Mouse (Mus musculus): Measurements from ENCODE around the gene Traf5. TPM values are rescaled to one million over a fixed set of nuclear protein-coding genes. Genes with fewer than 3 reads are reported as not detected.
A peak's percentile ranks its signal among the peaks of the same experiment; 100 is the strongest.

The Traf5 gene
- total and polyA plus RNA-seq, 2 experiments from 2014 or later, result 1.5 to 2.0 TPM

- Histone ChIP-seq H3K9me3 (ENCODE audit: low read length) (no peaks in the 10 kb centered on the region), H3K4me2 (ENCODE audit: low read depth) (no peak overlapping the region), H3K36me3 (ENCODE audit: insufficient read depth) (no peaks in the 10 kb centered on the region), H3K27me3 (ENCODE audit: insufficient read depth, low read length) (no peaks in the 10 kb centered on the region), H3K4me3 (ENCODE audit: low read depth, low read length) (no peak overlapping the region), H3K4me1 (ENCODE audit: insufficient read depth) (no peaks in the 10 kb centered on the region), H3K9ac (no peak overlapping the region), H3K27ac (ENCODE audit: low read depth, low read length) (no peak overlapping the region)
- DNase-seq, result no peak
- no peak for TF ChIP-seq CTCF (IDR thresholded peaks at IDR 0.05; ENCODE audit: low read depth)
- WGBS, result 53% methylated on average over 13 of the region's 13 CpGs
- no peak for ATAC-seq
Measured at GRCm38 (mm10) chr1:191974509-191975405, 117.6 kb downstream of the Traf5 start.

- Histone ChIP-seq H3K4me2 (ENCODE audit: low read depth) (no peak overlapping the region), H3K36me3 (ENCODE audit: insufficient read depth) (no peaks in the 10 kb centered on the region), H3K27me3 (ENCODE audit: insufficient read depth, low read length) (no peaks in the 10 kb centered on the region), H3K9ac (no peak overlapping the region), H3K4me3 (ENCODE audit: low read depth, low read length) (no peak overlapping the region), H3K27ac (ENCODE audit: low read depth, low read length) (no peak overlapping the region), H3K9me3 (ENCODE audit: low read length) (no peaks in the 10 kb centered on the region), H3K4me1 (ENCODE audit: insufficient read depth) (no peaks in the 10 kb centered on the region)
- no peak for TF ChIP-seq CTCF (IDR thresholded peaks at IDR 0.05; ENCODE audit: low read depth)
- ATAC-seq, result no peak
- DNase-seq, result no peak
- WGBS, result 50% methylated on average over 5 of the region's 5 CpGs
Measured at GRCm38 (mm10) chr1:191969939-191970338, 122.4 kb downstream of the Traf5 start.

GRCm38 (mm10) chr1:191964773-191965481 is 127.4 kb downstream of the Traf5 start:
- DNase-seq, result peak; percentile 90
- Histone ChIP-seq H3K9ac (no peak overlapping the region), H3K9me3 (ENCODE audit: low read length) (no peaks in the 10 kb centered on the region), H3K4me3 (ENCODE audit: low read depth, low read length) (no peak overlapping the region), H3K4me2 (ENCODE audit: low read depth) (no peak overlapping the region), H3K36me3 (ENCODE audit: insufficient read depth) (no peaks in the 10 kb centered on the region), H3K27ac (ENCODE audit: low read depth, low read length) (no peak overlapping the region), H3K27me3 (ENCODE audit: insufficient read depth, low read length) (no peaks in the 10 kb centered on the region), H3K4me1 (ENCODE audit: insufficient read depth) (no peaks in the 10 kb centered on the region)
- ATAC-seq, result peak; percentile 76; the same call in 1 of the 2 replicates
- peak; percentile 94 for TF ChIP-seq CTCF (IDR thresholded peaks at IDR 0.05; ENCODE audit: low read depth)
- WGBS, result 16% methylated on average over 13 of the region's 13 CpGs

- Histone ChIP-seq H3K9me3 (ENCODE audit: low read length) (no peaks in the 10 kb centered on the region), H3K36me3 (ENCODE audit: insufficient read depth) (no peaks in the 10 kb centered on the region), H3K27ac (ENCODE audit: low read depth, low read length) (no peak overlapping the region), H3K4me3 (ENCODE audit: low read depth, low read length) (no peak overlapping the region), H3K4me1 (ENCODE audit: insufficient read depth) (no peaks in the 10 kb centered on the region), H3K4me2 (ENCODE audit: low read depth) (no peak overlapping the region), H3K9ac (no peak overlapping the region), H3K27me3 (ENCODE audit: insufficient read depth, low read length) (no peaks in the 10 kb centered on the region)
- WGBS, result 26% methylated on average over 8 of the region's 8 CpGs
- DNase-seq, result peak; percentile 62
- ATAC-seq, result peak; percentile 78
- TF ChIP-seq CTCF (IDR thresholded peaks at IDR 0.05; ENCODE audit: low read depth), result peak; percentile 80
Measured at GRCm38 (mm10) chr1:191963948-191964772, 128.2 kb downstream of the Traf5 start.

GRCm38 (mm10) chr1:191963413-191963812 is 128.9 kb downstream of the Traf5 start:
- Histone ChIP-seq H3K27me3 (ENCODE audit: insufficient read depth, low read length) (no peaks in the 10 kb centered on the region), H3K4me2 (ENCODE audit: low read depth) (no peak overlapping the region), H3K36me3 (ENCODE audit: insufficient read depth) (no peaks in the 10 kb centered on the region), H3K27ac (ENCODE audit: low read depth, low read length) (no peak overlapping the region), H3K9me3 (ENCODE audit: low read length) (no peaks in the 10 kb centered on the region), H3K4me1 (ENCODE audit: insufficient read depth) (no peaks in the 10 kb centered on the region), H3K4me3 (ENCODE audit: low read depth, low read length) (no peak overlapping the region), H3K9ac (no peak overlapping the region)
- DNase-seq, result no peak
- 72% methylated on average over 3 of the region's 3 CpGs for WGBS
- no peak for TF ChIP-seq CTCF (IDR thresholded peaks at IDR 0.05; ENCODE audit: low read depth)
- ATAC-seq, result no peak

GRCm38 (mm10) chr1:191960946-191961345 is 131.4 kb downstream of the Traf5 start:
- Histone ChIP-seq H3K27ac (ENCODE audit: low read depth, low read length) (no peak overlapping the region), H3K4me3 (ENCODE audit: low read depth, low read length) (no peak overlapping the region), H3K9ac (no peak overlapping the region), H3K4me1 (ENCODE audit: insufficient read depth) (no peaks in the 10 kb centered on the region), H3K27me3 (ENCODE audit: insufficient read depth, low read length) (no peaks in the 10 kb centered on the region), H3K36me3 (ENCODE audit: insufficient read depth) (no peaks in the 10 kb centered on the region), H3K4me2 (ENCODE audit: low read depth) (no peak overlapping the region), H3K9me3 (ENCODE audit: low read length) (no peaks in the 10 kb centered on the region)
- no peak for ATAC-seq
- WGBS, result 32% methylated on average over 2 of the region's 2 CpGs
- DNase-seq, result no peak
- TF ChIP-seq CTCF (IDR thresholded peaks at IDR 0.05; ENCODE audit: low read depth), result no peak

Measured in forebrain, postnatal 0 days (tissue).